Mouse (Mus musculus) mesoderm, embryonic 11.5 days (tissue): ENCODE measurements around the gene Zfp937.
A peak's percentile ranks its signal among the peaks of the same experiment; 100 is the strongest.
"Not testable (repeated sequence)": the region's sequence is repeated elsewhere in the genome, so short reads cannot be mapped to it uniquely, and the experiment has no call there.

Experiments used
- DNase-seq: peaks from one replicate; pipeline ENCODE4 v3.0.0-alpha.2; 2012; ENCODE audit warnings: low read depth, low spot score

Gene Zfp937

DNA sequence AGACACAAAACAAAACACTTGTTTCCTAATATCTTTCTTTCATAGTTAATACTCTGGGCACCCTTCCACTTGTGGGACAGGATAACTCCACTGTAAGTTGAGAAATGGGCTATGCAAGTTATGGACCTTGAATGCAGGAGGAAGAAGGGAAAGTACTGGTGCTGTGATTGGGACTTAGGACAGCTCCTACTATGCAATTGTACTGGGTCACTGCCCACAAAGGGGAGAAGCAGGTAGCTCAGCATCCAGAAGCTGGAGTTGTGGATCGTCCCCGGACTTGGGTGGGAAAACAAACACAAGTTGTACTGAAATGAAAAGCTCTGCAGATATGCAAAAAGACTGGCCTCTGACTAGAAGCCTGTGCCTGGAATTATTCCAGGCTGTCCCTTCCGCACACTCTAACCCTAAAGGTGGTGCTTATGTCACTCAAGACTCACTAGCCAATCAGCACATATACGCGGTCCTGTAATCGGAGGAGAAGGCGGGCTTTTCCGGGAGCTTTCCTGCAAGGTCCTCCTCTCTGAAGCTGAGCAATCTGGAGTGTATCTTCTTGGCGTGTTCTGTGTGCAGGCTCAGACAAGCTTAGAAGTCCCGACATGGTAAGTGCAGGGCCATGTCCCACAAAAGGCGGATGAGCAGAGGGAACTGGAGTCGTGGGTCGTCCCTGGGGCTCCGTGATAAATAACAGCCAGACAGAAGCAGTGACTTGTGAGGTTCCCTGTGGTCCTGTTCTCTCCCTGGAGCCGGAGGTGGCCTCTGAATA, at the start of gene Zfp937:
Gene Zfp937 (plus strand): TSS at position 474 of the 763 bp plus-strand sequence.
- DNase-seq, result peak; percentile 55

DNA sequence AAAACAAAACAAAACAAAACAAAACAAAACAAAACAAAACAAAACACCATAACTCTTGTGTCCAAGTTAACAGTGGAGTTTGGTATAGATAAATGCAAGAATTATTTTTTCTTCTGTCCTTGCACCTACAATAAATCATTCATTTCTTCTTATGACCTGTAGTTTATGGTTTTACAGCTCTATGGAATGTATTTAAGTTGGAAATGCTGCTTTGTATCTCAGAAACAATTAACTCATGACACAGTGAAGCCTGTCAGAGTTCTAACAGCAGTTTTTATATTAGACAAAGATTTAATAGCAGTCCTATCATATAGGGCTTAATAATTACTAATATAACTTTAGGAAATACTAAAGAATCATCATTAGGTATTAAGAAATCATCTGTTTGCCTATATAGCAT, 44.0 kb upstream of the Zfp937 start:
- DNase-seq, result no peak

DNA sequence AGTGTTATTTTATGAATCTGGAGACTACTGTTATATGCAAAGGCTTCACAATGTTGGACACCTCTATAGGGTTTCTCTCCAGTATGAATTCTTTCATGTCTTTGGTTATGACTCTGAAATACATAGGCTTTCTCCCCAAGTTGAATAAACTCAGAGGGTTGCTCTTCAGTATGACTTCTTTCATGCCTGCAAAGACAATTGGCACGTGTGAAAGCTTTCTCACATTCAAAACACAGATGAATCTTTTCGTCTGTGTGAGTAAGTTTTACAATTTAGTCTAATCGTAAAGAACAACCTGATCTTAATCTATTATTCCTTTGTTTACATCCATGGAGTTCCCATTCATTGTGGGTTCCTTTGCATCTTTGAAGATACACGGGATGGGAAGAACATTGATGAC, 38.3 kb upstream of the Zfp937 start, which contains the start of gene Gm10770:
Gene Gm10770 (minus strand): TSS at position 101 of the 400 bp plus-strand sequence.
- DNase-seq, result not testable (repeated sequence)

DNA sequence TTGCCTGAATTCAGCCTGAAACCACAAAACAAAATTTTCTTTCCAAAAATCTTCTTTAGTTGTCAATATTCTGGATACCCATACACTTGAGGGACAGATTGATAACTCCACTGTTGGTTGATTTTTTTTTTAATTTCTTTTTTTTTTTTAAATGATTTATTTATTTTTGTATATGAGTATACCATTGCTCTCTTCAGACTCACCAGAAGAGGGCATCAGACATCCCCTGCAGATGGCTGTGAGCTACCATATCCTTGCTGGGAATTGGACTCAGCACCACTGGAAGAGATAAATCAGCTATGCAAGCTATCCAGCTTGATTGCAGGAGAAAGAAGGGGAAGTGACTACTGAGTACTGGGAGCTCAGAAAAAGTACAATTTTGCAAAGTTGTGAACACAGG, 36.8 kb upstream of the Zfp937 start:
- DNase-seq, result not testable (repeated sequence)

DNA sequence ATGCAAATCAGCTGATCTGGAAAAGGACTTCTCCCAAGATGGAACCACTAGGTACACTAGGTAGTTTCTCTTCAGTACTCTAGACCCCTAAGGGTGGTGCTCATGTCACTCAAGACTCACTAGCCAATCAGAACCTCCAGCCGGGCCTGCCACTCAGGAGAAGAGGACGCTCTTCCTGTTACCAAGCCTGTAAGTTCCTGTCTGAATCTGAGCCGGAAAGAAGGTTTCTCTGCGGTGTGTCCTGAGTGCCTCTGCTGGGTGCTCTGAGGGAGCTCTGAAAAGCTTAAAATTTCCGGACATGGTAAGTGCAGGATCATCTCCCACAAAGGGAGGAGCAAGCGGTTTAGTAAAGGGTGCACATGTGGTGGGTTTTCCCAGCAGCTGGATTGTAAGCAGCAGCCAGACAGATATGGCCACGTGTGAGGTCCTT, 36.3 kb upstream of the Zfp937 start, which contains the start of gene Gm14139:
Gene Gm14139 (plus strand): TSS at position 186 of the 430 bp plus-strand sequence.
- not testable (repeated sequence) for DNase-seq

DNA sequence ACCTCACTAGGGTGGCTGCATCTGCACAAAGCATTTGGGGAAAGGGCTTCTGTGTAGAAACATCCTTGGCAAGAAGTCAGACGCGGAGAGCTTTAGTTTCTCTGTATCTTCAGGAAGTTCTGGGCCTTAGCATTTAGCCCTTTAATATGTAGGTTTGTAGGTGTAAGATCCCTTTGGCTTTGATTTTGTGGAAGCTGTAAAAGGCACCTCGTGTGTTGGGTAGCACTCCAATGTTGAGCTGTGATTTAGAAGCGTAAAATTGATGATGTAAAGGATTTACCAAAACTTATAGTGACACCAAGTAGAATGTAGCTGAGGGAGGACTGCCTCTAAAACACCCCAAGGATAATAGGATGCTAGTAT, 471 bp downstream of the Zfp937 start:
- DNase-seq, result not testable (repeated sequence)

DNA sequence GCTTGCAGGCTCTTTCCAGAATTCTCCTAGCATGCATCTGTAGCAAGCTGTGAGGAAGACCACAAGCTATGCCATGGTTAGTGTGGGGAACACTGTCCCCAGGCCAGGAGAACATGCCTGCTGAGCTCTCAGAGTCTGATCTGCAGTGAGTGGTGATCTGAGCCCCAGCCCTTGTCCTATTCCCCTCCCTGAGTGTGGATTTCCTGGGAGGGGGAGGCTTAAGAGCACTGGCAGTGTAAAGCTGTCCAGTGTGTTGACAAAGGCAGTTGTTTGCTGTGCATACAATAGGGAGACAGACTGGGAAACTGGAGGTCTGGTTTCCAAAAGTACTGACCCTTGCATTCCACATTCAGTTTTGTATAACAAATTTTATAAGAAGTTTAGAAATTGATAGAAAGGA, 5.4 kb downstream of the Zfp937 start:
- not testable (repeated sequence) for DNase-seq

DNA sequence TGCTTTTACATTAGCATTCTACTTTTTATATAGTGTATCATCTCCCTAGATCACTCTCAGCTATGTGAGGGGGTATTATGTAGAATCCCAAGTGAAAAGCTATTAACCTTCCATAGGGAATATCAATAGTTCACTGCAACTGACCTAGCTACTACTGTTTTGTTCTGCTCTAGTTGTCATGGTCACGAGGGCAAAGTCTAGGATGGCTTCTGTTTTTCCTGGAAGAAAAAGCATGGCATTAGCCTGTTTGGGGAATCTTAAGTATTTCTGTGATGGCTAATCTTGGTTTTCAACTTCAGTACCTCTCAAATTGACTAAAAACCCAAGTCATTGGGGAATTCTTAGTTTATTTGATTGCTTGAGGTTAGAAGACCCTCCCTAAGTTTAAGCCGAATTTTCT, 25.3 kb downstream of the Zfp937 start:
- no peak for DNase-seq

DNA sequence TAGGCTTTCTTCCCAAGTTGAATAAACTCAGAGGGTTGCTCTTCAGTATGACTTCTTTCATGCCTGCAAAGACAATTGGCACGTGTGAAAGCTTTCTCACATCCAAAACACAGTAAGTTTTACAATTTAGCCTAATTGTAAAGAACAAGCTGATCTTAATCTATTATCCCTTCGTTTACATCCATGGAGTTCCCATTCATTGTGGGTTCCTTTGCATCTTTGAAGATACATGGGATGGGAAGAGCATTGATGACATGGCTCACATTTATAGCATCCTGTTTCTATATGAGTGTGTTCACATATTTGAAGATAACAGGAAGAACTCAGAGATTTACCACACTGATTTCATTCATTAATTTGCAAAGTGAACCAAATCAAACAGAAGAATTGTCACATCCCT, 37.6 kb downstream of the Zfp937 start, which contains the start of gene Gm21994:
Gene Gm21994 (minus strand): TSS at position 101 of the 400 bp plus-strand sequence.
- DNase-seq, result not testable (repeated sequence)

DNA sequence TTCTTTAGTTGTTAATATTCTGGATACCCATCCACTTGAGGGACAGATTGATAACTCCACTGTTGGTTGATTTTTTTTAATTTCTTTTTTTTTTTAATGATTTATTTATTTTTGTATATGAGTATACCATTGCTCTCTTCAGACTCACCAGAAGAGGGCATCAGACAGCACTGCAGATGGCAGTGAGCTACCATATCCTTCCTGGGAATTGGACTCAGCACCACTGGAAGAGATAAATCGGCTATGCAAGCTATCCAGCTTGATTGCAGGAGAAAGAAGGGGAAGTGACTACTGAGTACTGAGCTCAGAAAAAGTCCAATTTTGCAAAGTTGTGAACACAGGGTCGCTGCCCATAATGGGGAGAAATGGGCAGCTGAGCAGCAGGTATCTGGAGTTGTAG, 39.0 kb downstream of the Zfp937 start:
- DNase-seq, result not testable (repeated sequence)

DNA sequence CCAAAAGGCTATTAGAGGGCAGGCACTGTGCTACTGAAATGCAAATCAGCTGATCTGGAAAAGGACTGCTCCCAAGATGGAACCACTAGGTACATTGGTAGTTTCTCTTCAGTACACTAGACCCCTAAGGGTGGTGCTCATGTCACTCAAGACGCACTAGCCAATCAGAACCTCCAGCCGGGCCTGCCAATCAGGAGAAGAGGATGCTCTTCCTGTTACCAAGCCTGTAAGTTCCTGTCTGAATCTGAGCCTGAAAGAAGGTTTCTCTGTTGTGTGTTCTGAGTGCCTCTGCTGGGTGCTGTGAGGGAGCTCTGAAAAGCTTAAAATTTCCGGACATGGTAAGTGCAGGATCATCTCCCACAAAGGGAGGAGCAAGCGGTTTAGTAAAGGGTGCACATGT, 39.4 kb downstream of the Zfp937 start, which contains the start of gene Gm14124:
Gene Gm14124 (plus strand): TSS at position 227 of the 400 bp plus-strand sequence.
- DNase-seq, result not testable (repeated sequence)
